Mouse (Mus musculus) stomach, postnatal 0 days (tissue): ENCODE measurements around the gene Clcn6.

Experiments
- CTCF ChIP-seq: IDR thresholded peaks from 2 replicates; pipeline ENCODE4 v1.5.1; 2016; ENCODE audit warnings: antibody characterized with exemption, low read depth, mild to moderate bottlenecking, moderate library complexity
- EP300 ChIP-seq: optimal IDR thresholded peaks from 2 replicates; pipeline ENCODE3; 2016; ENCODE audit warnings: antibody characterized with exemption

DNA sequence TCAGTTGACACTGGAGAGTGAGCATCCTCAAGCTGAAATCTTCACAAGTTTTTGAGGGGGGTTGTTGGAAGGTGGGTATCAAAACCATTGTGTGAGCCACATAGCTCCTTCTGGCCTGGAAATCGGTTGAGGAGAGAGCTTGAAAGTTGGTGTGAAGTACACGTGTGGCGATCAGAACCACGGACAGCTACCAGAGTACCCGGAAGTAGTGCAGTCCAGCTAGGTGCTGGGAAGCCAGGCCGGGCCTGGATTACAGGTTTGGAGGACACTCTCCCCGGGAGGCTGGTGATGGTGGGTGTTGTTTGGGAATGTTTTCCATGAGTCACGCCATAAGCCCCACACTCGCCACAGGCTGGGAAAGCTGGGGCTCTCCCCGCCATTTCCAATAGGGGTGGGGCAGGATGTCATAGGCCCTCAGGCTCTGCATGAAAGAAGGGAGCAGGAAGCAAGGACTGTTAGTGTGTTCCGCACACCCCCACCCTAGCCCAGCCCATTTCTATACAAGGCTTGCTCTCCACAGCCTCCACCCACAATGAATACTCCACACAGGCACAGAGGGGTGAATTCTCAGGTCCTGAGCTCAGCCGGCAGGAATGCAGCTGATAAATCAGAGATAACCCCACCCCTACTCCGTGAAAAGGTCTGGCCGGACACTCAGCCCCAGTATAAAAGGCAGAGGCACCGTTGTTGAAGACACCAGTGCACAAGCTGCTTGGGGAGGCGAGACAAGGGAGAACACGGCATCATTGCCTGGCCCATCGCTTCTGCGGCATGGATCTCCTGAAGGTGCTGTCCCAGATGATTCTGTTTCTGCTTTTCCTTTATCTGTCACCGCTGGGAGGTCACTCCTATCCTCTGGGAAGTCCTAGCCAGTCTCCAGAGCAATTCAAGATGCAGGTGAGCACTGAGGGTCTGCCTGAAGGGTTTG lies 53.2 kb downstream of the Clcn6 start, which contains the start of gene Nppb:
- no peak for TF ChIP-seq CTCF
- no peak for TF ChIP-seq EP300
